Mouse (Mus musculus): ENCODE measurements at regions not wholly inside any gene's neighbourhood (a gene's known extent, or its start where the extent isn't known, plus 50 kb on each side); places are given as distances from the start of the nearest gene placed in this dataset.
A peak's percentile ranks its signal among the peaks of the same experiment; 100 is the strongest.

DNA sequence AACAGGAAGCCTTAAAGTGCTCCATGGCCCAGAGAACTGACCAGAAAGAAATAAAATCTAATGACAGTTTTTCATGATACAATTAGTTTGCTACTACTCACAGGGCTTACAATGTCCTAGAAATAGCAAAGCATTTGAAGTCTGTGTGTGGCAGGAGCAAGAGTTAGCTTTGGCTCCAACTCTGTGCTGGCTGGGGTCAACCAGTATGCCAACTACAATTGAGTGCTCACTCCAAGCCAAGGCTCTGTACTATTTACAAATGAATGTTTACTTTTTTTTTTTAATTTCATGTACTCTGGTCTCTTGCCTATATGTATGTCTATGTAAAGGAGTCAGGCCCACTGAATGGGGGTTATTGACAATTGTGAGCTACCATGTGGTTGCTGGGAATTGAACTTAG is 75.7 kb upstream of the Jak1 start:
- no peak for DNase-seq

GRCm38 (mm10) chr4:101338211-101338610 is 73.1 kb upstream of the Jak1 start:
- no peak for DNase-seq

DNA sequence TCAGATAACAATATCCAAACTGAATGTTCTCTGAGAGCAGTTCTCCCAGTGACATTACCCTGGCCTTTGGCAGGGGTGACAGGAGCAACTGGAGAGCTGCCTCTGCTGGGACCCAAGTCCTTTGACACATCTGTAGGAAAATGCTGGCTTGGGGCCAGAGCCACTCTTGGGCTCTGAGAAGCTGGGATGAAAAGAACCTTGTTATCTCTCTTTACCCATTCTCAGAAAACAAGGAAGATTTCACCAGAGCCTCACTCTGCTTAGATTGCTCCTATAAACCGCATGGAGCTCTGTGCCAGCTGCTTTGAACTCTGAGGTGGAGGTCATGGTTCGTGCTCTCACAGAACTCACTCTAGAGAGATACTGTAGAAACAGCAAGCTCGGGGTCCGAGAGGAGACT is 71.7 kb upstream of the Jak1 start:
- DNase-seq: no peak

DNA sequence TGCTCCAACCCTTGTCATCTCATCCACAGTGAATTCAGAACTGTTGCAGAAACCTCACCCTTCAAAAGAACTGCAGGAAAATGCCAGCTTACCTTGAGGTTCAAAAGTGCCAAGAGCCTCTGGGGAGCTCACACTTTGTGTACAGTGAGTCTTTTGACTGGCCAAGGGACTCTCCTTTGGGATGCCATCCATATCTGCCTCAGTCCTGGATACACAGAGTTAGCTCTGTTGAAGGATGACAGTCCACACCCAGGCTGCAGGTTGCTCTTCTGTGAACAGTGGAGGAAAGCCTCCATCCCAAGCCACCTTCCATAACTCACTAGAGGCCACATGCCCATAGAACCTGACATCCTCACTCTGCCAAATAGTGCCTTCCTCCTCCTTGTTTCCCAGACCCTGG is 71.3 kb upstream of the Jak1 start:
- DNase-seq: no peak

- DNase-seq: no peak
Observed at GRCm38 (mm10) chr4:101333868-101334267, 68.8 kb upstream of the Jak1 start.

DNA sequence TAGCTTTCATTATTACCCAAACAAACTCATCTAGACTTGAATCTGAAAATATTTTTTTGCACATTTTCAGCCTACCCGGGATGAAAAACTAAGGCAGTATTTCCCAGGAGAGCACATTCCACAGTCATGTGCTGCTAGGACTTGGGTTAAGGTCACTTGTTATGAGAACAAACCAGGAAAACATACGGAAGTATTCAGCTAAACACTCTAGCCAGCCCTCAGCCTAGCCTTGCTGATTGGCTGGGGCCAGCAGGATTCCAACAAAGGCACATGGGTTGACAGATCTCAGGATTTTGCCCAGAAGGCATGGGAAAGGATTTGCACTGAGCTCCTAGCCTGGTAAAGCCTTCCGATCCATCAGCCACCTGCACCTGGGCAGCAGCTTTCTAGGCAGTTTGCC is 68.0 kb upstream of the Jak1 start:
- peak; percentile 74 for DNase-seq

- no peak for DNase-seq
Observed at GRCm38 (mm10) chr4:101331231-101331630, 66.1 kb upstream of the Jak1 start.

GRCm38 (mm10) chr4:101329060-101329459 is 64.0 kb upstream of the Jak1 start:
- DNase-seq: no peak

DNA sequence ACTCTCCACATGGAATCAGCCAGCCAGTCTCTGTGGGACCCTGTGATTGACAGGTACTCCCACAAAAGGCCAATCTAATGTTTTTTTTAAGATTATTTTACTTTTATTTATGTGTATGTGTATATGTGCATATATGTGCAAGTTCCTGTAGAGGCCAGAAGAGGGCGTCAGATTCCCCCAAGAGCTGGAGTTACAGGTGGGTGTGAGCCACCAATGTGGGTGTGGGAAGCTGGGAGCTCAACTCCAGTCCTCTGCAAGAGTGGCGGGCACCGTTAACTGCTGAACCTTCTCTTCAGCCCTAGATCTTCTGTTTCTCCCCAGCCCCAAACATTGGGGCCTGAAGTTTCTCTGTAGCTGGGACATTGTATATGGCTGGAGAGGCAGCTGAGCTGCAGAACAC is 61.0 kb upstream of the Jak1 start:
- no peak for DNase-seq

GRCm38 (mm10) chr4:101321731-101322130 is 56.6 kb upstream of the Jak1 start:
- DNase-seq: no peak

DNA sequence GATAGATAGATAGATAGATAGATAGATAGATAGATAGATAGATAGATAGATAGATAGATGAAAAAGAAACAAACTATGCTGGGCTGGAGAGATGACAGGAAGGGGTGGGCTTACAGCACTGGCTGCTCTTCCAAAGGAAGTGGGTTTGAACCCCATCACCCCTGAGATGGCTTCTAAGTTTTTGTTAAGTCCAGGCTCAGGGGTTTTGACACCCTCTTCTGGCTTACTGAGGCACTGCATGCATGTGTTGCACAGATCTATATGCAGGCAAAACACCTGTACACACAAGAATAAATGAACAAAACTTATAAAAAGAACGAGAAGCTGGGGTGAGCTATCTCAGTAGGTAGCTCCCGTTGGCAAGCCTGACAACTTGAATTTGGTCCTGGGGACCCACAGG is 55.5 kb upstream of the Jak1 start:
- peak; percentile 30 for DNase-seq

GRCm38 (mm10) chr4:101319681-101320220 is 54.7 kb upstream of the Jak1 start:
- no peak for DNase-seq

DNA sequence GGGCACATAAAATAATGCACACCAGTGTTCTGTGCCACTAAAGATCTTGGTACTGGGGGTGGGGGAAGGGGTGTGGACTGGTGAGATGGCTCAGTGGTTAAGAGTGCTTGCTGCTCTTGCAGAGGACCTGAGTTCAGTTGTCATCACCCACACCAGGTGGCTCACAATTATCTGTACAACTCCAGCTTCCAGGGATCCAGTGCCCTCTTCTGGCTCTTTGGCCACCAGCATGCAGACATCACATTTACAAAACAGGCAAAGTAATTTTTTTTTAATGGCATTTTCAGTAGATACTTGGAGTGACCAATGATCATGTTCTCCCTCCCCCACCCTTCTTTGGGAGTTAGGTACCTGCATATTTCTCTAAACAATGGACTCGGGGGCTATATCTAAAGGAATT is 53.8 kb upstream of the Jak1 start:
- DNase-seq: no peak

- no peak for DNase-seq
Observed at GRCm38 (mm10) chr4:101316061-101316460, 51.0 kb upstream of the Jak1 start.

Data from kidney, adult 11 months (tissue).